Comparison of ENCODE assay signal across 14 mouse cellular contexts in genomic region chr3:105402676-105403075, GRCm38 (mm10). TPM values are rescaled to one million over a fixed set of nuclear protein-coding genes. Genes with fewer than 3 reads are reported as not detected.
DNase-seq lines count a peak whose midpoint lies in the region; ATAC-seq and TF ChIP-seq lines count a peak whose summit lies in the region.
"Had no signal": no experiment of that assay in that cellular context is flagged by ENCODE, and none has a peak within 500 bp of the region (broad histone marks: within the 10 kb centered on the region; RNA-seq: fewer than 3 reads in every experiment).

No protein-coding gene starts in this region.

- H3K27ac ChIP-seq in kidney, embryonic 14.5 days (ENCODE audit: low read depth, low read length), result no peak overlapping the region
- H3K27ac ChIP-seq in CH12.LX (ENCODE audit: insufficient read depth, low read depth), result no peak overlapping the region
- H3K27ac ChIP-seq: forebrain, embryonic 13.5 days; liver, embryonic 15.5 days; midbrain, embryonic 12.5 days had no signal

- dilution Hi-C loops in CH12.LX (cut with MboI; ENCODE audit: extremely low pct_ligation_motif_present, extremely low pct_unique_long_range_greater_than_20kb, low sequenced_read_pairs), result no loop called here

- no peaks in the 10 kb centered on the region for H3K9me3 ChIP-seq in kidney, embryonic 14.5 days (ENCODE audit: control insufficient read depth, low read length)
- H3K9me3 ChIP-seq in CH12.LX (replicated peaks; ENCODE audit: low read length), result no peaks in the 10 kb centered on the region
- H3K9me3 ChIP-seq: forebrain, embryonic 13.5 days; liver, embryonic 15.5 days; midbrain, embryonic 12.5 days had no signal

- ATAC-seq in kidney, embryonic 14.5 days (ENCODE audit: low FRiP score, low TSS enrichment), result no peak; the same call in 1 of the 2 replicates
- peak; percentile 68 to 76 for ATAC-seq in hematopoietic stem cell, adult 5-6 weeks (replicated peaks in 1 of 2; ENCODE audit: insufficient read depth in 1 of 2, low FRiP score in 2 of 2, low TSS enrichment in 1 of 2, low read depth in 1 of 2, poor library complexity in 2 of 2, severe bottlenecking in 2 of 2)
- ATAC-seq: activated CD4-positive, CD25-positive, alpha-beta regulatory T cell, adult 4 months had no signal

- no peak for TF ChIP-seq CTCF in CH12.LX (conservative IDR thresholded peaks at IDR 0.05 in 1 of 2, IDR thresholded peaks at IDR 0.05 in 1 of 2; ENCODE audit: low read depth in 2 of 2, low read length in 2 of 2)

- H3K79me2 ChIP-seq in CH12.LX (replicated peaks; ENCODE audit: control insufficient read depth, extremely low read depth, insufficient read depth, poor library complexity, severe bottlenecking), result no peaks in the 10 kb centered on the region

- no peak for TF ChIP-seq POLR2A in CH12.LX (IDR thresholded peaks at IDR 0.05; ENCODE audit: low read depth, low read length)

- in situ Hi-C loops in CH12.LX (cut with MboI; ENCODE audit: low pct_ligation_motif_present, low pct_unique_long_range_greater_than_20kb, low sequenced_read_pairs), result no loop called here

- TF ChIP-seq RAD21 in CH12.LX (IDR thresholded peaks at IDR 0.05; ENCODE audit: low read depth, low read length), result no peak

- 57% methylated on average over 5 of the region's 5 CpGs for WGBS in kidney, embryonic 14.5 days

- H3K4me2 ChIP-seq in kidney, embryonic 14.5 days (replicated peaks; ENCODE audit: low read depth, low read length), result no peak overlapping the region
- H3K4me2 ChIP-seq in CH12.LX (ENCODE audit: insufficient read depth, low read depth, poor library complexity, severe bottlenecking), result no peak overlapping the region
- H3K4me2 ChIP-seq: forebrain, embryonic 13.5 days; liver, embryonic 15.5 days; midbrain, embryonic 12.5 days had no signal

- 0 out of 2 replicates have a peak, but pooled peaks cover 7% of the 10 kb centered on the region for H3K4me1 ChIP-seq in kidney, embryonic 14.5 days (ENCODE audit: control insufficient read depth, insufficient read depth, low read length)
- peaks cover 0 to 8% of the 10 kb centered on the region in 2 experiments; a peak in 2 of 4 replicates for H3K4me1 ChIP-seq in CH12.LX (ENCODE audit: control insufficient read depth in 1 of 2, insufficient read depth in 2 of 2)
- H3K4me1 ChIP-seq: liver, embryonic 15.5 days had no signal

- H3K36me3 ChIP-seq in kidney, embryonic 14.5 days (ENCODE audit: control insufficient read depth, insufficient read depth, low read length), result no peaks in the 10 kb centered on the region
- no peaks in the 10 kb centered on the region for H3K36me3 ChIP-seq in CH12.LX (replicated peaks in 1 of 2; ENCODE audit: control insufficient read depth in 1 of 2, insufficient read depth in 1 of 2, low read length in 1 of 2)
- H3K36me3 ChIP-seq: liver, embryonic 15.5 days; midbrain, embryonic 12.5 days had no signal

- no peak overlapping the region for H3K4me3 ChIP-seq in kidney, embryonic 14.5 days (ENCODE audit: low read length)
- H3K4me3 ChIP-seq in CH12.LX (replicated peaks in 1 of 3; ENCODE audit: low read depth in 2 of 3, low read length in 2 of 3, poor library complexity in 1 of 3), result no peak overlapping the region
- H3K4me3 ChIP-seq: forebrain, embryonic 13.5 days; liver, embryonic 15.5 days; midbrain, embryonic 12.5 days had no signal

- no peak overlapping the region for H3K9ac ChIP-seq in kidney, embryonic 14.5 days (ENCODE audit: low read depth, low read length)
- H3K9ac ChIP-seq in CH12.LX (ENCODE audit: insufficient read depth, low read depth), result no peak overlapping the region
- H3K9ac ChIP-seq: forebrain, embryonic 13.5 days; liver, embryonic 15.5 days; midbrain, embryonic 12.5 days had no signal

- H3K27me3 ChIP-seq in kidney, embryonic 14.5 days (ENCODE audit: control insufficient read depth, insufficient read depth, low read length), result no peaks in the 10 kb centered on the region
- H3K27me3 ChIP-seq in CH12.LX (replicated peaks), result peaks cover 58% of the 10 kb centered on the region
- H3K27me3 ChIP-seq: forebrain, embryonic 13.5 days; liver, embryonic 15.5 days; midbrain, embryonic 12.5 days had no signal

- peak; percentile 40 for DNase-seq in kidney, adult 11 months
- peak; percentile 27 for DNase-seq in CH12.LX (ENCODE audit: extremely low read depth)
- DNase-seq in kidney, postnatal 4 days, result peak; percentile 42 to 55
- DNase-seq in layer of hippocampus, adult 8-10 months (ENCODE audit: low spot score in 2 of 2), result no peak
- no peak for DNase-seq in cerebellum, postnatal 4 days (ENCODE audit: low spot score in 2 of 2)
- DNase-seq: cerebellum, postnatal 36 days; layer of hippocampus, adult 9-11 months; right cerebral cortex, postnatal 14 days had no signal

- TF ChIP-seq EP300 in CH12.LX (IDR thresholded peaks at IDR 0.05; ENCODE audit: low read length), result no peak

TF ChIP-seq in CH12.LX, 34 proteins besides CTCF, POLR2A, EP300 and RAD21:
- TF ChIP-seq GABPA (IDR thresholded peaks at IDR 0.05; ENCODE audit: insufficient replicate concordance, low read depth, low read length) (no peak), ZMIZ1 (IDR thresholded peaks at IDR 0.05; ENCODE audit: low read depth, low read length) (no peak), USF2 (conservative IDR thresholded peaks at IDR 0.05; ENCODE audit: low read depth, low read length) (no peak), KAT2A (IDR thresholded peaks at IDR 0.05; ENCODE audit: insufficient replicate concordance, low read length) (no peak), ZC3H11A (IDR thresholded peaks at IDR 0.05; ENCODE audit: low read depth, low read length) (no peak), E2F4 (IDR thresholded peaks at IDR 0.05; ENCODE audit: insufficient replicate concordance, low read depth, low read length) (no peak), NRF1 (IDR thresholded peaks at IDR 0.05; ENCODE audit: low read depth, low read length) (no peak), BHLHE40 (IDR thresholded peaks at IDR 0.05; ENCODE audit: low read depth, low read length) (no peak), TCF12 (IDR thresholded peaks at IDR 0.05; ENCODE audit: low read depth, low read length) (no peak), ZKSCAN1 (IDR thresholded peaks at IDR 0.05; ENCODE audit: borderline replicate concordance, low read depth, low read length) (no peak), MXI1 (IDR thresholded peaks at IDR 0.05; ENCODE audit: low read depth, low read length) (no peak), POLR2AphosphoS2 (IDR thresholded peaks at IDR 0.05; ENCODE audit: low read depth, low read length) (no peak), RCOR1 (conservative IDR thresholded peaks at IDR 0.05; ENCODE audit: low read depth, low read length) (no peak), USF1 (IDR thresholded peaks at IDR 0.05; ENCODE audit: low read depth, low read length) (no peak), CHD1 (IDR thresholded peaks at IDR 0.05; ENCODE audit: low read depth, low read length) (no peak), IRF4 (IDR thresholded peaks at IDR 0.05; ENCODE audit: low read depth, low read length) (no peak)

RNA-seq across cellular contexts. Expression of gene Kcnd3, which starts 49.5 kb away (rescaled TPM):
- polyA plus RNA-seq in kidney, embryonic 14.5 days (2014; fragmentation: Nextera tagmentation; extraction: Ambion mirVana), result 1.5 and 2.8 TPM in 2 replicates
- not detected in 2 replicates for total RNA-seq in CH12.LX (2012; rRNA removed)
- not detected in 2 replicates for total RNA-seq in CH12.LX (2014; rRNA removed)
- not detected in 2 replicates for polyA plus RNA-seq in CH12.LX (2012; ENCODE audit: insufficient read length, low read depth)
- total RNA-seq in hematopoietic stem cell, adult 5-6 weeks (2017), result 1.2 and 1.6 TPM in 2 replicates
- total RNA-seq in layer of hippocampus, adult 8-10 months (2022), result 10 to 100 TPM; 60.3 to 66.2 (median 63.7) TPM
- polyA plus RNA-seq: activated CD4-positive, CD25-positive, alpha-beta regulatory T cell, adult 4 months had no signal

Comparison
In these comparisons a context has a peak if more than half of its experiments do, and no peak if none do; other contexts are left out.
1. DNase-seq: peak in kidney, adult 11 months (single experiment), CH12.LX (single experiment) and kidney, postnatal 4 days (2 of 2); none in layer of hippocampus, adult 8-10 months (0 of 2) and cerebellum, postnatal 4 days (0 of 2).
2. RNA of gene Kcnd3, which starts 49.5 kb away (total RNA-seq): 60.3 to 66.2 TPM in layer of hippocampus, adult 8-10 months; 1.2 to 1.6 TPM in hematopoietic stem cell, adult 5-6 weeks and not detected in CH12.LX; every median in the first group is over 10 times any median in the second.